Mouse (Mus musculus): ENCODE data around the gene Mrpl52. TPM values are rescaled to one million over a fixed set of nuclear protein-coding genes. Genes with fewer than 3 reads are reported as not detected.

The Mrpl52 gene
- polyA plus RNA-seq, 1 experiment from 2014 or later = 289 TPM

GRCm38 (mm10) chr14:54435194-54435918, 8.6 kb downstream of the Mrpl52 start:
- peaks cover 11% of the 10 kb centered on the region; the same call in 1 of the 2 replicates for H3K4me1 ChIP-seq (ENCODE audit: control insufficient read depth, insufficient read depth, low read length)
- no peaks in the 10 kb centered on the region for H3K27me3 ChIP-seq (replicated peaks; ENCODE audit: control insufficient read depth, insufficient read depth, low read length)
- H3K27ac ChIP-seq (ENCODE audit: low read depth, low read length) = no peak overlapping the region
- H3K4me3 ChIP-seq (ENCODE audit: low read depth, low read length) = no peak overlapping the region
- no peaks in the 10 kb centered on the region for H3K9me3 ChIP-seq (replicated peaks; ENCODE audit: control insufficient read depth, low read length)
- H3K36me3 ChIP-seq (ENCODE audit: control insufficient read depth, insufficient read depth, low read length) = peaks cover 38% of the 10 kb centered on the region
- no peak for ATAC-seq
- H3K9ac ChIP-seq (ENCODE audit: low read length) = no peak overlapping the region
- no peak overlapping the region for H3K4me2 ChIP-seq (ENCODE audit: low read length)
- DNase-seq (ENCODE audit: low spot score) = no peak
- whole genome bisulfite sequencing = 89% methylated on average over 11 of the region's 11 CpGs

GRCm38 (mm10) chr14:54439155-54439554, 12.4 kb downstream of the Mrpl52 start:
- DNase-seq (ENCODE audit: low spot score) (no peak), ATAC-seq (no peak)
- no peaks in the 10 kb centered on the region for H3K27me3 ChIP-seq (replicated peaks; ENCODE audit: control insufficient read depth, insufficient read depth, low read length)
- no peaks in the 10 kb centered on the region for H3K9me3 ChIP-seq (replicated peaks; ENCODE audit: control insufficient read depth, low read length)
- H3K4me3 ChIP-seq (ENCODE audit: low read depth, low read length) = no peak overlapping the region
- no peak overlapping the region for H3K9ac ChIP-seq (ENCODE audit: low read length)
- no peak overlapping the region for H3K4me2 ChIP-seq (ENCODE audit: low read length)
- whole genome bisulfite sequencing = 77% methylated on average over 12 of the region's 12 CpGs
- peaks cover 48% of the 10 kb centered on the region for H3K36me3 ChIP-seq (ENCODE audit: control insufficient read depth, insufficient read depth, low read length)
- no peak overlapping the region for H3K27ac ChIP-seq (ENCODE audit: low read depth, low read length)
- H3K4me1 ChIP-seq (ENCODE audit: control insufficient read depth, insufficient read depth, low read length) = no peaks in the 10 kb centered on the region

GRCm38 (mm10) chr14:54439610-54440009, 12.9 kb downstream of the Mrpl52 start:
- no peak overlapping the region for H3K9ac ChIP-seq (ENCODE audit: low read length)
- no peaks in the 10 kb centered on the region for H3K27me3 ChIP-seq (replicated peaks; ENCODE audit: control insufficient read depth, insufficient read depth, low read length)
- no peak overlapping the region for H3K4me2 ChIP-seq (ENCODE audit: low read length)
- H3K36me3 ChIP-seq (ENCODE audit: control insufficient read depth, insufficient read depth, low read length) = peaks cover 48% of the 10 kb centered on the region
- ATAC-seq = no peak
- DNase-seq (ENCODE audit: low spot score) = no peak
- H3K9me3 ChIP-seq (replicated peaks; ENCODE audit: control insufficient read depth, low read length) = no peaks in the 10 kb centered on the region
- H3K4me1 ChIP-seq (ENCODE audit: control insufficient read depth, insufficient read depth, low read length) = no peaks in the 10 kb centered on the region
- H3K4me3 ChIP-seq (ENCODE audit: low read depth, low read length) = no peak overlapping the region
- no peak overlapping the region for H3K27ac ChIP-seq (ENCODE audit: low read depth, low read length)
- WGBS = 46% methylated on average over 7 of the region's 7 CpGs

DNA sequence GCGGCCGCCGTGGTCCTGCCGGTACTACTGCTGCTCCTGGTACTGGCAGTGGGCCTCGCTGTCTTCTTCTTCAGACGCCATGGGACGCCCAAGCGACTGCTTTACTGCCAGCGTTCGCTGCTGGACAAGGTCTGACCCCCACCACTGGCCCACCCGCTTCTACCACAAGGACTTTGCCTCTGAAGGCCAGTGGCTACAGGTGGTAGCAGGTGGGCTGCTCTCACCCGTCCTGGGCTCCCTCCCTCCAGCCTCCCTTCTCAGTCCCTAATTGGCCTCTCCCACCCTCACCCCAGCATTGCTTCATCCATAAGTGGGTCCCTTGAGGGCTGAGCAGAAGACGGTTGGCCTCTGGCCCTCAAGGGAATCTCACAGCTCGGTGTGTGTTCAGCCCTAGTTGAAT, 13.8 kb downstream of the Mrpl52 start:
- Histone ChIP-seq H3K4me1 (ENCODE audit: control insufficient read depth, insufficient read depth, low read length) (no peaks in the 10 kb centered on the region), H3K4me3 (ENCODE audit: low read depth, low read length) (no peak overlapping the region), H3K27me3 (replicated peaks; ENCODE audit: control insufficient read depth, insufficient read depth, low read length) (no peaks in the 10 kb centered on the region), H3K9ac (ENCODE audit: low read length) (no peak overlapping the region), H3K4me2 (ENCODE audit: low read length) (no peak overlapping the region), H3K36me3 (ENCODE audit: control insufficient read depth, insufficient read depth, low read length) (peaks cover 45% of the 10 kb centered on the region), H3K27ac (ENCODE audit: low read depth, low read length) (no peak overlapping the region), H3K9me3 (replicated peaks; ENCODE audit: control insufficient read depth, low read length) (no peaks in the 10 kb centered on the region)
- 92% methylated on average over 14 of the region's 14 CpGs for WGBS
- ATAC-seq = no peak
- DNase-seq (ENCODE audit: low spot score) = no peak

- Histone ChIP-seq H3K4me3 (ENCODE audit: low read depth, low read length) (no peak overlapping the region), H3K36me3 (ENCODE audit: control insufficient read depth, insufficient read depth, low read length) (peaks cover 37% of the 10 kb centered on the region), H3K9me3 (replicated peaks; ENCODE audit: control insufficient read depth, low read length) (no peaks in the 10 kb centered on the region), H3K27ac (ENCODE audit: low read depth, low read length) (no peak overlapping the region), H3K4me1 (ENCODE audit: control insufficient read depth, insufficient read depth, low read length) (no peaks in the 10 kb centered on the region), H3K27me3 (replicated peaks; ENCODE audit: control insufficient read depth, insufficient read depth, low read length) (no peaks in the 10 kb centered on the region), H3K9ac (ENCODE audit: low read length) (no peak overlapping the region), H3K4me2 (ENCODE audit: low read length) (no peak overlapping the region)
- ATAC-seq (no peak), DNase-seq (ENCODE audit: low spot score) (no peak)
- WGBS = 82% methylated on average over 4 of the region's 4 CpGs
Measured at GRCm38 (mm10) chr14:54441365-54441764, 14.7 kb downstream of the Mrpl52 start.

DNA sequence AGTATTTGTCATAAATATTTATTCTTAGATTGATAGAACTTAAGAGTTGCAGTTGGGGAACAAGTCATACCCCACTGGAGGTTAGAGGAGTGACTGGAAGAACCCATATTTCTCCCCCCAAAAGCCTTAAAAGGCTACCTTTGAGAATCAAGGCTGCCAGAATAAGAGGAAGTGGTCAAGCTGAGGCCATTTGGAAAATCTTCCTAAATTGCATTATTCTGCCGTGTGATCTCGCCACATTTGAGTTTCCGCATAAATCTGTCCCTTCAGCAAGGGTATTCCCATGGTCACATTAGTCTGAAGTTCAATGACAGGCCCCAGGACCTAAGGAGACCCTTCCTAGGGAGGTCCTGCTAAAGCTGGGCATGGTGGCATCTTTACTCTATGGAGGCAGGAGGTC, 15.8 kb downstream of the Mrpl52 start:
- no peak for DNase-seq (ENCODE audit: low spot score)
- Histone ChIP-seq H3K4me2 (ENCODE audit: low read length) (no peak overlapping the region), H3K4me3 (ENCODE audit: low read depth, low read length) (no peak overlapping the region), H3K9ac (ENCODE audit: low read length) (no peak overlapping the region), H3K36me3 (ENCODE audit: control insufficient read depth, insufficient read depth, low read length) (peaks cover 34% of the 10 kb centered on the region), H3K27ac (ENCODE audit: low read depth, low read length) (no peak overlapping the region), H3K9me3 (replicated peaks; ENCODE audit: control insufficient read depth, low read length) (no peaks in the 10 kb centered on the region), H3K27me3 (replicated peaks; ENCODE audit: control insufficient read depth, insufficient read depth, low read length) (no peaks in the 10 kb centered on the region), H3K4me1 (ENCODE audit: control insufficient read depth, insufficient read depth, low read length) (no peaks in the 10 kb centered on the region)
- WGBS = 88% methylated on average over 3 of the region's 3 CpGs
- ATAC-seq = no peak

DNA sequence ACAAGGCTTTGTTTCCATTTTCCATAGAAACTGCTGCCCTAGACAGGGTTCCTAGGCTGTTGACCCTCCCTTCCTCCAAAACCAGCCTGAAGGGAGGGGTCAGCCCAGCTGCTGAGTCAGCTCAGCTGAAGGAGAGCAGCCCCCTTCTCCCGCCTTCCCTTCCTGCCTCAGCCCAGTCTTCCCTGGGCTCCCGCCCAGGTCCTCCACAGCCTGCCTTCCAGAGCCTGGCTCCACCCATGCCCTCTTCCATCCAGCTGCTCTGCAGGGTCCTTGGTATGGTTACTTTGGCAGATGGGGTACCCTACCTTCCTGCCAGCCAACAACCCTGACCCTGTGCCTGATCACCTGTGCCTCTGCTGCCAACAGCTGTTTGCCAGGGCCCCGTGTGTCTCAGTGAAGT, 16.5 kb downstream of the Mrpl52 start:
- H3K4me3 ChIP-seq (ENCODE audit: low read depth, low read length) = no peak overlapping the region
- no peak for DNase-seq (ENCODE audit: low spot score)
- peak; percentile 42; the same call in 1 of the 2 replicates for ATAC-seq
- no peaks in the 10 kb centered on the region for H3K27me3 ChIP-seq (replicated peaks; ENCODE audit: control insufficient read depth, insufficient read depth, low read length)
- H3K4me2 ChIP-seq (ENCODE audit: low read length) = no peak overlapping the region
- H3K27ac ChIP-seq (ENCODE audit: low read depth, low read length) = no peak overlapping the region
- H3K9ac ChIP-seq (ENCODE audit: low read length) = no peak overlapping the region
- 44% methylated on average over 3 of the region's 3 CpGs for WGBS
- H3K4me1 ChIP-seq (ENCODE audit: control insufficient read depth, insufficient read depth, low read length) = no peaks in the 10 kb centered on the region
- H3K36me3 ChIP-seq (ENCODE audit: control insufficient read depth, insufficient read depth, low read length) = peaks cover 32% of the 10 kb centered on the region
- H3K9me3 ChIP-seq (replicated peaks; ENCODE audit: control insufficient read depth, low read length) = no peaks in the 10 kb centered on the region

DNA sequence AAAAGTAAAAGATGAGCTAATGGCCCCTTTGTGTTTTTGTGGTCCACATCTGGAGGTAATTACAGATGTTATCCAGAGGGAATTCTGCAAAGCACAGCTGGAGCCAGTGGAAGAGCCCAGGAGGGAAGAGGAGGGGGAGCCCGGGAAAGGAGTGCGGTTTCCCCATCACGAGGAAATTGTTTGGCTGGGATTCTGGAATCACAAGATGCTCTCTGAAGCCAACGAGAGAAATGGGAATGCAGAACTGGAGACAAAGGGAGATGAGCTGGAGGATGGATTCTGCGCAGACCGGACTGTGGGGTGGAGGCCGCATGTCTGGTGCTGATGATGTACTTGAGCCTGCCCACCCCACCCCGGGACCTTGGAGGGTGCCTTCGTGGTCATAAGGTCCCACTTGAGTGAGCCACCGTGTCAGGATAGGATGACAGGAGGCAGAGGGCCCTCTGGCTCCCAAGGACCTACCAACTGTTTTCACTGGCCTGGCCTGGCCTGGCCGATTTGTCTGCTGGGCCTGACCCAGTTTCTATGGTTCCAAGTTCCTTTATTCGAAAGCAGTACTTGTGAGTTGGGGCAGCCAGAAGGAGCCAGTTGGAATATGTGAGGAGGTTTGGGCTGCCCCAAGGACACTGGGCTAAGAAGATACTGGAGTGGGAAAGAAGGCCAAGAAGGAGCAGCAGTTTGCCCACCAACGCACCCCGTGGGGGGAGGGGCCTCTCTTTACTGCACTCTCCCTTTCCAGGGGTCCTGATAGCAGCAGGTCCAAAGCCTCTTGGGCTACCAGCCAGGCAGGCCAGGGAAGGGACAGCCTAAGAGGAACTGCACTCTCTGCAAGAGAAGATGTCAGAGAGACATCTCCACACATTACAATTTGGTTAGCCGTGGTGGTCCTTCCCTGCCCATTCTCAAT, 17.3 kb downstream of the Mrpl52 start:
- no peak overlapping the region for H3K27ac ChIP-seq (ENCODE audit: low read depth, low read length)
- H3K4me3 ChIP-seq (ENCODE audit: low read depth, low read length) = no peak overlapping the region
- DNase-seq (ENCODE audit: low spot score) (peak; percentile 52), ATAC-seq (no peak)
- no peaks in the 10 kb centered on the region for H3K4me1 ChIP-seq (ENCODE audit: control insufficient read depth, insufficient read depth, low read length)
- no peak overlapping the region for H3K4me2 ChIP-seq (ENCODE audit: low read length)
- H3K9ac ChIP-seq (ENCODE audit: low read length) = no peak overlapping the region
- peaks cover 24% of the 10 kb centered on the region for H3K36me3 ChIP-seq (ENCODE audit: control insufficient read depth, insufficient read depth, low read length)
- no peaks in the 10 kb centered on the region for H3K9me3 ChIP-seq (replicated peaks; ENCODE audit: control insufficient read depth, low read length)
- 66% methylated on average over 15 of the region's 15 CpGs for WGBS
- no peaks in the 10 kb centered on the region for H3K27me3 ChIP-seq (replicated peaks; ENCODE audit: control insufficient read depth, insufficient read depth, low read length)

GRCm38 (mm10) chr14:54445476-54445875, 18.8 kb downstream of the Mrpl52 start:
- H3K4me3 ChIP-seq (ENCODE audit: low read depth, low read length) = no peak overlapping the region
- no peaks in the 10 kb centered on the region for H3K9me3 ChIP-seq (replicated peaks; ENCODE audit: control insufficient read depth, low read length)
- H3K27me3 ChIP-seq (replicated peaks; ENCODE audit: control insufficient read depth, insufficient read depth, low read length) = no peaks in the 10 kb centered on the region
- peaks cover 9% of the 10 kb centered on the region for H3K36me3 ChIP-seq (ENCODE audit: control insufficient read depth, insufficient read depth, low read length)
- DNase-seq (ENCODE audit: low spot score) = no peak
- no peaks in the 10 kb centered on the region for H3K4me1 ChIP-seq (ENCODE audit: control insufficient read depth, insufficient read depth, low read length)
- H3K9ac ChIP-seq (ENCODE audit: low read length) = no peak overlapping the region
- ATAC-seq = no peak
- H3K27ac ChIP-seq (ENCODE audit: low read depth, low read length) = no peak overlapping the region
- H3K4me2 ChIP-seq (ENCODE audit: low read length) = no peak overlapping the region
- 54% methylated on average over 3 of the region's 3 CpGs for WGBS

Data from forebrain, embryonic 14.5 days (tissue).